Mouse (Mus musculus) stomach, embryonic 16.5 days (tissue): ENCODE data around the gene 4930579G24Rik. TPM values are rescaled to one million over a fixed set of nuclear protein-coding genes. Genes with fewer than 3 reads are reported as not detected.

Experiments used
- ATAC-seq: fragments of 200-750 bp; cut with Nextera tagmentation; 2 replicates; pipeline ENCODE4 v1.8.0; 2017; ENCODE audit warnings: moderate number of reproducible peaks, moderate TSS enrichment; ENCODE audit not compliant: insufficient read depth, low FRiP score
- H3K27ac ChIP-seq: fragments of 300-500 bp; sonication (generic); 2 replicates; pipeline ENCODE4 v1.5.1; 2014; ENCODE audit warnings: low read length
- H3K27me3 ChIP-seq: fragments of 300-500 bp; sonication (generic); 2 replicates; pipeline ENCODE4 v1.6.1; 2014; ENCODE audit warnings: low read length, control low read depth, mixed read lengths; ENCODE audit not compliant: control insufficient read depth, insufficient read depth
- H3K36me3 ChIP-seq: fragments of 300-500 bp; sonication (generic); 2 replicates; pipeline ENCODE4 v1.6.1; 2014; ENCODE audit warnings: low read length; ENCODE audit not compliant: control insufficient read depth, insufficient read depth
- H3K4me1 ChIP-seq: fragments of 300-500 bp; sonication (generic); 2 replicates; pipeline ENCODE4 v1.6.1; 2014; ENCODE audit warnings: low read length, control low read depth, mixed read lengths; ENCODE audit not compliant: control insufficient read depth, insufficient read depth
- H3K4me2 ChIP-seq: fragments of 300-500 bp; sonication (generic); 2 replicates; pipeline ENCODE4 v1.6.1; 2014; ENCODE audit warnings: low read depth, low read length, mixed read lengths
- H3K4me3 ChIP-seq: fragments of 300-500 bp; sonication (generic); replicated peaks from 2 replicates; pipeline ENCODE4 v1.5.1; 2014; ENCODE audit warnings: mild to moderate bottlenecking, low read length
- H3K9ac ChIP-seq: fragments of 300-500 bp; sonication (generic); 2 replicates; pipeline ENCODE4 v1.6.1; 2014; ENCODE audit warnings: low read length
- H3K9me3 ChIP-seq: fragments of 300-500 bp; sonication (generic); replicated peaks from 2 replicates; pipeline ENCODE4 v1.6.1; 2016; ENCODE audit warnings: low read length, control low read depth; ENCODE audit not compliant: control insufficient read depth
- WGBS: fragments of 180-500 bp; shearing (Covaris S2); extraction: QIAGEN DNeasy Blood & Tissue Kit; methylation state at CpG from one replicate; pipeline ENCODE4 v1.1.7; 2014; 5-methylcytosine and 5-hydroxymethylcytosine counted together
- polyA plus RNA-seq: library from polyadenylated mRNA; unstranded; fragments of >200 nt; fragmentation: Nextera tagmentation; extraction: Ambion mirVana; gene quantifications from 2 replicates; pipeline ENCODE4 v1.2.1, GENCODE M21; 2015

4930579G24Rik gene
- polyA plus RNA-seq, 1 experiment from 2014 or later: 25.6 TPM

DNA sequence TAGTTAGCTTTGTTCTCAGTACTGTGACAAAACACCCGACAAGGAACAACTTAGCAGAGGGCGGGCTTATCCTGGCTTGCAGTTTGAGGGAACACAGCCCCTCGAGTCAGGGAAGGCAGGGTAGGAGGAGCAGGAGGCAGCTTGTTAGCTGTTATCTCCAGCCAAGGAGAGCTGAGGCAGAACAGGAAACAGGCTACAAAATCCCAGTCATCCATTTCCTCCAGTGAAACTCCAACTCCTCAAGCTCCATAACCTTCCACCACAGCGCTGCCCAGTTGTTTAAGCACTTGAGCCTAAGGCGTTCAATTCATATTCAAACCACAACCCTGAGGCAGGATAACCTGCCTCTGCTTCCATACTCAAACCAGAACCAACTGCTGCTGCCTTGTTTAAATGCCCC is 45.8 kb downstream of the 4930579G24Rik start:
- WGBS: 77% methylated on average over 5 of the region's 5 CpGs
- Histone ChIP-seq H3K4me1 (no peaks in the 10 kb centered on the region), H3K9ac (no peak overlapping the region), H3K9me3 (no peaks in the 10 kb centered on the region), H3K4me3 (no peak overlapping the region), H3K36me3 (no peaks in the 10 kb centered on the region), H3K27ac (no peak overlapping the region), H3K27me3 (no peaks in the 10 kb centered on the region), H3K4me2 (no peak overlapping the region)
- ATAC-seq: no peak

DNA sequence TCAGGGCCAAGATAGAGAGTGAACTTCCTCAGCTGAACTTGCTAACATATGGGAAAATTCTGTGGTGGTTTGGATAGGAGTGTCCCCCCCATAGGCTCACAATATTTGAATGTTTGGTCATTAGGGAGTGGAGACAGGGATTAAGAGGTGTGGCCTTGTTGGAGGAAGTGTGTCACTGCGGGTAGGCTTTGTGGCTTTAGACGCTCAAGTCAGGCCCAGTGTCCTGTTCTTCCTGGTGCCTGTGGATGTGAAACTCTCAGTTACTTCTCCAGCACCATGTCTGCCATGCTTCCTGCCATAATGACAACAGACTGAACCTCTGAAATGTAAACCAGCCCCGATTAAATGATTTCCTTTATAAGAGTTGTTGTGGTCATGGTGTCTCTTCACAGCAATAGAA is 47.5 kb downstream of the 4930579G24Rik start:
- H3K36me3 ChIP-seq: no peaks in the 10 kb centered on the region

More for the DNA sequence above, 47.5 kb downstream of the 4930579G24Rik start:
- no peak overlapping the region for H3K4me2 ChIP-seq
- no peaks in the 10 kb centered on the region for H3K9me3 ChIP-seq
- no peaks in the 10 kb centered on the region for H3K27me3 ChIP-seq
- ATAC-seq: no peak
- no peaks in the 10 kb centered on the region for H3K4me1 ChIP-seq
- H3K27ac ChIP-seq: no peak overlapping the region
- WGBS: 81% methylated on average over 3 of the region's 3 CpGs
- H3K4me3 ChIP-seq: no peak overlapping the region
- H3K9ac ChIP-seq: no peak overlapping the region

Other genes starting within 250 kb of the 4930579G24Rik start
- 3.0 and 3.8 TPM in 2 replicates for gene Fnip2, start 61.3 kb upstream of the 4930579G24Rik start, polyA plus RNA-seq
- gene Ppid, start 37.7 kb upstream of the 4930579G24Rik start, polyA plus RNA-seq: 134 and 150 TPM in 2 replicates
- gene Etfdh, start 421 bp downstream of the 4930579G24Rik start, polyA plus RNA-seq: 74.8 TPM in 2 replicates
- gene Rxfp1, start 108.8 kb downstream of the 4930579G24Rik start, polyA plus RNA-seq: not detected in 2 replicates
- 3.8 and 4.4 TPM in 2 replicates for gene Tmem144, start 223.7 kb downstream of the 4930579G24Rik start, polyA plus RNA-seq